ENCODE assay signal across 23 mouse cellular contexts in genomic region chr13:40708271-40708670, GRCm38 (mm10). TPM values are rescaled to one million over a fixed set of nuclear protein-coding genes. Genes with fewer than 3 reads are reported as not detected.
DNase-seq lines count a peak whose midpoint lies in the region; ATAC-seq lines count a peak whose summit lies in the region.
"Had no signal": no experiment of that assay in that cellular context is flagged by ENCODE, and none has a peak within 500 bp of the region (broad histone marks: within the 10 kb centered on the region; RNA-seq: fewer than 3 reads in every experiment).

No protein-coding gene starts in this region.

- no peaks in the 10 kb centered on the region for H3K36me3 ChIP-seq in midbrain, embryonic 11.5 days (ENCODE audit: control insufficient read depth, insufficient read depth, low read length)
- no peaks in the 10 kb centered on the region for H3K36me3 ChIP-seq in midbrain, embryonic 15.5 days (replicated peaks)
- no peaks in the 10 kb centered on the region for H3K36me3 ChIP-seq in embryonic facial prominence, embryonic 10.5 days (replicated peaks)
- H3K36me3 ChIP-seq in hindbrain, embryonic 14.5 days (replicated peaks; ENCODE audit: control insufficient read depth, insufficient read depth) = no peaks in the 10 kb centered on the region
- H3K36me3 ChIP-seq: forebrain, embryonic 10.5 days; heart, embryonic 15.5 days; liver, embryonic 15.5 days; lung, embryonic 15.5 days; stomach, embryonic 15.5 days had no signal

- peaks cover 98% of the 10 kb centered on the region for H3K27me3 ChIP-seq in midbrain, embryonic 11.5 days (ENCODE audit: control insufficient read depth, insufficient read depth, low read length)
- H3K27me3 ChIP-seq in midbrain, embryonic 15.5 days (replicated peaks) = peaks cover 81% of the 10 kb centered on the region
- peaks cover 100% of the 10 kb centered on the region for H3K27me3 ChIP-seq in embryonic facial prominence, embryonic 10.5 days (replicated peaks; ENCODE audit: low read depth, poor library complexity, severe bottlenecking)
- H3K27me3 ChIP-seq in hindbrain, embryonic 14.5 days (ENCODE audit: control insufficient read depth, insufficient read depth, low read length) = peaks cover 92% of the 10 kb centered on the region

- no peak overlapping the region for H3K4me3 ChIP-seq in midbrain, embryonic 11.5 days (ENCODE audit: low read depth, low read length)
- H3K4me3 ChIP-seq in midbrain, embryonic 15.5 days = no peak overlapping the region
- no peak overlapping the region for H3K4me3 ChIP-seq in embryonic facial prominence, embryonic 10.5 days
- H3K4me3 ChIP-seq in hindbrain, embryonic 14.5 days (replicated peaks; ENCODE audit: low read length) = no peak overlapping the region
- H3K4me3 ChIP-seq: heart, adult 2 months; heart, embryonic 15.5 days; left cerebral cortex, adult 2 months; liver, embryonic 15.5 days; lung, embryonic 15.5 days; stomach, embryonic 15.5 days had no signal

- H3K4me1 ChIP-seq in midbrain, embryonic 11.5 days (ENCODE audit: control insufficient read depth, insufficient read depth, low read length) = peaks cover 9% of the 10 kb centered on the region; the same call in 1 of the 2 replicates
- H3K4me1 ChIP-seq in midbrain, embryonic 15.5 days = peaks cover 21% of the 10 kb centered on the region
- peaks cover 83% of the 10 kb centered on the region for H3K4me1 ChIP-seq in embryonic facial prominence, embryonic 10.5 days
- peaks cover 3% of the 10 kb centered on the region; the same call in 1 of the 2 replicates for H3K4me1 ChIP-seq in hindbrain, embryonic 14.5 days (replicated peaks; ENCODE audit: control insufficient read depth, insufficient read depth, low read length)
- H3K4me1 ChIP-seq: liver, embryonic 15.5 days had no signal

- H3K9ac ChIP-seq in midbrain, embryonic 11.5 days (ENCODE audit: low read length) = no peak overlapping the region
- no peak overlapping the region for H3K9ac ChIP-seq in midbrain, embryonic 15.5 days
- no peak overlapping the region for H3K9ac ChIP-seq in hindbrain, embryonic 14.5 days
- H3K9ac ChIP-seq: heart, embryonic 15.5 days; liver, embryonic 15.5 days; lung, embryonic 15.5 days; stomach, embryonic 15.5 days had no signal

- H3K27ac ChIP-seq in midbrain, embryonic 11.5 days (ENCODE audit: low read depth, low read length) = no peak overlapping the region
- no peak overlapping the region for H3K27ac ChIP-seq in midbrain, embryonic 15.5 days
- no peak overlapping the region for H3K27ac ChIP-seq in embryonic facial prominence, embryonic 10.5 days (replicated peaks)
- peak overlapping the region; percentile 22; the same call in 1 of the 2 replicates for H3K27ac ChIP-seq in hindbrain, embryonic 14.5 days
- H3K27ac ChIP-seq: heart, adult 2 months; heart, embryonic 15.5 days; left cerebral cortex, adult 2 months; liver, embryonic 15.5 days; lung, embryonic 15.5 days; macrophage; stomach, embryonic 15.5 days had no signal

- no peak overlapping the region for H3K4me2 ChIP-seq in midbrain, embryonic 11.5 days
- H3K4me2 ChIP-seq in midbrain, embryonic 15.5 days = no peak overlapping the region
- peak overlapping the region; percentile 38; the same call in 1 of the 2 replicates for H3K4me2 ChIP-seq in hindbrain, embryonic 14.5 days (replicated peaks)
- H3K4me2 ChIP-seq: heart, embryonic 15.5 days; liver, embryonic 15.5 days; lung, embryonic 15.5 days; stomach, embryonic 15.5 days had no signal

- H3K9me3 ChIP-seq in midbrain, embryonic 11.5 days (ENCODE audit: control insufficient read depth, low read length) = no peaks in the 10 kb centered on the region
- no peaks in the 10 kb centered on the region for H3K9me3 ChIP-seq in midbrain, embryonic 15.5 days
- no peaks in the 10 kb centered on the region for H3K9me3 ChIP-seq in embryonic facial prominence, embryonic 10.5 days
- no peaks in the 10 kb centered on the region for H3K9me3 ChIP-seq in hindbrain, embryonic 14.5 days (ENCODE audit: control insufficient read depth, low read length)
- H3K9me3 ChIP-seq: forebrain, embryonic 10.5 days; heart, embryonic 15.5 days; liver, embryonic 15.5 days; lung, embryonic 15.5 days; stomach, embryonic 15.5 days had no signal

- ATAC-seq in midbrain, embryonic 11.5 days (ENCODE audit: low FRiP score) = no peak
- no peak for ATAC-seq in midbrain, embryonic 15.5 days (replicated peaks)
- no peak for ATAC-seq in hindbrain, embryonic 14.5 days (ENCODE audit: low FRiP score)
- ATAC-seq in activated CD4-positive, CD25-positive, alpha-beta regulatory T cell, adult 4 months = no peak

- intact Hi-C loops in heart, postnatal 36 days (cut with DNase I) = no loop called here

- DNase-seq in heart, adult 11 months = peak; percentile 49
- DNase-seq in heart, postnatal 36 days = no peak
- peak; percentile 91 for DNase-seq in midbrain, embryonic 11.5 days (ENCODE audit: low spot score, missing footprints)
- DNase-seq in embryonic facial prominence, embryonic 10.5 days (ENCODE audit: low spot score) = peak; percentile 34
- no peak for DNase-seq in hindbrain, embryonic 14.5 days (ENCODE audit: low spot score)
- DNase-seq: adrenal gland, postnatal 36 days; gastrocnemius, postnatal 25 days; heart, adult 2 months; heart, postnatal 4 days; kidney, adult 2 months; kidney, postnatal 10 days; liver; right cerebral cortex, adult 18-20 months; thymus, postnatal 25 days had no signal

- under 1% methylated on average over 5 of the region's 5 CpGs for WGBS in midbrain, embryonic 11.5 days
- WGBS in midbrain, embryonic 15.5 days = under 1% methylated on average over 5 of the region's 5 CpGs
- 0% methylated on average over 5 of the region's 5 CpGs for WGBS in embryonic facial prominence, embryonic 10.5 days
- under 1% methylated on average over 5 of the region's 5 CpGs for WGBS in hindbrain, embryonic 14.5 days

RNA-seq across cellular contexts. Expression of gene Tfap2a, which starts 29.9 kb away (rescaled TPM):
- total RNA-seq in heart, postnatal 36 days (2021) = under 1 TPM; 0.11 to 0.36 TPM
- polyA plus RNA-seq in midbrain, embryonic 11.5 days (2014; fragmentation: Nextera tagmentation; extraction: Ambion mirVana) = 3.0 and 4.7 TPM in 2 replicates
- polyA plus RNA-seq in midbrain, embryonic 15.5 days (2015; fragmentation: Nextera tagmentation; extraction: Ambion mirVana) = 4.1 and 5.5 TPM in 2 replicates
- 8.3 and 8.5 TPM in 2 replicates for polyA plus RNA-seq in embryonic facial prominence, embryonic 10.5 days (2016; fragmentation: Nextera tagmentation; extraction: Ambion mirVana)
- 9.6 and 10.5 TPM in 2 replicates for polyA plus RNA-seq in hindbrain, embryonic 14.5 days (2014; fragmentation: Nextera tagmentation; extraction: Ambion mirVana)
- not detected for polyA plus RNA-seq in activated CD4-positive, CD25-positive, alpha-beta regulatory T cell, adult 4 months (2017; shearing (Covaris generic))
- total RNA-seq: gastrocnemius, postnatal 25 days had no signal
- polyA plus RNA-seq: liver, embryonic 15.5 days had no signal

Comparison
In these comparisons a context has a peak if more than half of its experiments do, and no peak if none do; other contexts are left out.
1. DNase-seq: peak in heart, adult 11 months (single experiment), midbrain, embryonic 11.5 days (single experiment) and embryonic facial prominence, embryonic 10.5 days (single experiment); none in heart, postnatal 36 days (0 of 2) and hindbrain, embryonic 14.5 days (single experiment).